Mouse (Mus musculus): Measurements from ENCODE around the gene Col4a6. TPM values are rescaled to one million over a fixed set of nuclear protein-coding genes. Genes with fewer than 3 reads are reported as not detected.
A peak's percentile ranks its signal among the peaks of the same experiment; 100 is the strongest.

Col4a6 gene
- total and polyA plus RNA-seq, 2 experiments from 2014 or later = 1.4 to 4.5 TPM

- Histone ChIP-seq H3K4me2 (ENCODE audit: low read depth) (no peak overlapping the region), H3K36me3 (ENCODE audit: insufficient read depth) (no peaks in the 10 kb centered on the region), H3K4me1 (ENCODE audit: insufficient read depth) (no peaks in the 10 kb centered on the region), H3K9me3 (ENCODE audit: low read length) (no peaks in the 10 kb centered on the region), H3K9ac (no peak overlapping the region), H3K27ac (ENCODE audit: low read depth, low read length) (no peak overlapping the region), H3K27me3 (ENCODE audit: insufficient read depth, low read length) (no peaks in the 10 kb centered on the region), H3K4me3 (ENCODE audit: low read depth, low read length) (no peak overlapping the region)
- ATAC-seq (no peak), DNase-seq (no peak)
- no peak for TF ChIP-seq CTCF (IDR thresholded peaks at IDR 0.05; ENCODE audit: low read depth)
- 100% methylated on average over 2 of the region's 2 CpGs for WGBS
These were observed 197.5 kb downstream of the Col4a6 start for GRCm38 (mm10) chrX:141276397-141276796.

- ATAC-seq = no peak
These were observed 207.9 kb downstream of the Col4a6 start for GRCm38 (mm10) chrX:141265986-141266385.

GRCm38 (mm10) chrX:141249636-141250035, 224.2 kb downstream of the Col4a6 start:
- 70% methylated on average over 1 of the region's 1 CpGs for WGBS
- TF ChIP-seq CTCF (IDR thresholded peaks at IDR 0.05; ENCODE audit: low read depth) = no peak
- no peak overlapping the region for H3K9ac ChIP-seq

More at GRCm38 (mm10) chrX:141265986-141266385, 207.9 kb downstream of the Col4a6 start:
- Histone ChIP-seq H3K4me1 (ENCODE audit: insufficient read depth) (no peaks in the 10 kb centered on the region), H3K9me3 (ENCODE audit: low read length) (no peaks in the 10 kb centered on the region), H3K9ac (no peak overlapping the region), H3K4me3 (ENCODE audit: low read depth, low read length) (no peak overlapping the region), H3K27ac (ENCODE audit: low read depth, low read length) (no peak overlapping the region), H3K27me3 (ENCODE audit: insufficient read depth, low read length) (no peaks in the 10 kb centered on the region), H3K4me2 (ENCODE audit: low read depth) (no peak overlapping the region), H3K36me3 (ENCODE audit: insufficient read depth) (no peaks in the 10 kb centered on the region)
- DNase-seq = no peak
- TF ChIP-seq CTCF (IDR thresholded peaks at IDR 0.05; ENCODE audit: low read depth) = no peak
- 39% methylated on average over 1 of the region's 1 CpGs for WGBS

GRCm38 (mm10) chrX:141236564-141237333, 237.1 kb downstream of the Col4a6 start:
- WGBS = 66% methylated on average over 2 of the region's 2 CpGs
- Histone ChIP-seq H3K4me2 (ENCODE audit: low read depth) (no peak overlapping the region), H3K4me1 (ENCODE audit: insufficient read depth) (no peaks in the 10 kb centered on the region), H3K9ac (no peak overlapping the region), H3K27ac (ENCODE audit: low read depth, low read length) (no peak overlapping the region), H3K36me3 (ENCODE audit: insufficient read depth) (no peaks in the 10 kb centered on the region), H3K27me3 (ENCODE audit: insufficient read depth, low read length) (no peaks in the 10 kb centered on the region), H3K4me3 (ENCODE audit: low read depth, low read length) (no peak overlapping the region), H3K9me3 (ENCODE audit: low read length) (no peaks in the 10 kb centered on the region)
- TF ChIP-seq CTCF (IDR thresholded peaks at IDR 0.05; ENCODE audit: low read depth) = peak; percentile 63
- DNase-seq (peak; percentile 29), ATAC-seq (no peak)

More at GRCm38 (mm10) chrX:141249636-141250035, 224.2 kb downstream of the Col4a6 start:
- Histone ChIP-seq H3K4me1 (ENCODE audit: insufficient read depth) (no peaks in the 10 kb centered on the region), H3K27me3 (ENCODE audit: insufficient read depth, low read length) (no peaks in the 10 kb centered on the region), H3K4me3 (ENCODE audit: low read depth, low read length) (no peak overlapping the region), H3K36me3 (ENCODE audit: insufficient read depth) (no peaks in the 10 kb centered on the region), H3K27ac (ENCODE audit: low read depth, low read length) (no peak overlapping the region), H3K9me3 (ENCODE audit: low read length) (no peaks in the 10 kb centered on the region), H3K4me2 (ENCODE audit: low read depth) (no peak overlapping the region)
- ATAC-seq (no peak), DNase-seq (no peak)

- no peak overlapping the region for H3K4me3 ChIP-seq (ENCODE audit: low read depth, low read length)
- H3K27ac ChIP-seq (ENCODE audit: low read depth, low read length) = no peak overlapping the region
- no peaks in the 10 kb centered on the region for H3K4me1 ChIP-seq (ENCODE audit: insufficient read depth)
- ATAC-seq = no peak
- no peak for DNase-seq
- no peaks in the 10 kb centered on the region for H3K36me3 ChIP-seq (ENCODE audit: insufficient read depth)
- TF ChIP-seq CTCF (IDR thresholded peaks at IDR 0.05; ENCODE audit: low read depth) = no peak
- no peaks in the 10 kb centered on the region for H3K27me3 ChIP-seq (ENCODE audit: insufficient read depth, low read length)
- 89% methylated on average over 2 of the region's 2 CpGs for WGBS
- H3K4me2 ChIP-seq (ENCODE audit: low read depth) = no peak overlapping the region
- no peaks in the 10 kb centered on the region for H3K9me3 ChIP-seq (ENCODE audit: low read length)
- H3K9ac ChIP-seq = no peak overlapping the region
These were observed 245.7 kb downstream of the Col4a6 start for GRCm38 (mm10) chrX:141228169-141228568.

GRCm38 (mm10) chrX:141212802-141213201, 261.1 kb downstream of the Col4a6 start:
- Histone ChIP-seq H3K4me2 (ENCODE audit: low read depth) (no peak overlapping the region), H3K27ac (ENCODE audit: low read depth, low read length) (no peak overlapping the region), H3K4me1 (ENCODE audit: insufficient read depth) (no peaks in the 10 kb centered on the region), H3K9me3 (ENCODE audit: low read length) (no peaks in the 10 kb centered on the region), H3K27me3 (ENCODE audit: insufficient read depth, low read length) (no peaks in the 10 kb centered on the region), H3K4me3 (ENCODE audit: low read depth, low read length) (no peak overlapping the region), H3K9ac (no peak overlapping the region), H3K36me3 (ENCODE audit: insufficient read depth) (no peaks in the 10 kb centered on the region)
- WGBS = 32% methylated on average over 5 of the region's 5 CpGs
- peak; percentile 78 for ATAC-seq
- peak; percentile 61 for TF ChIP-seq CTCF (IDR thresholded peaks at IDR 0.05; ENCODE audit: low read depth)
- DNase-seq = peak; percentile 62

GRCm38 (mm10) chrX:141198993-141199392, 274.9 kb downstream of the Col4a6 start:
- DNase-seq (no peak), ATAC-seq (no peak)
- Histone ChIP-seq H3K9me3 (ENCODE audit: low read length) (no peaks in the 10 kb centered on the region), H3K9ac (no peak overlapping the region), H3K4me2 (ENCODE audit: low read depth) (no peak overlapping the region), H3K27ac (ENCODE audit: low read depth, low read length) (no peak overlapping the region), H3K36me3 (ENCODE audit: insufficient read depth) (no peaks in the 10 kb centered on the region), H3K4me3 (ENCODE audit: low read depth, low read length) (no peak overlapping the region), H3K27me3 (ENCODE audit: insufficient read depth, low read length) (no peaks in the 10 kb centered on the region), H3K4me1 (ENCODE audit: insufficient read depth) (no peaks in the 10 kb centered on the region)
- 80% methylated on average over 3 of the region's 3 CpGs for WGBS
- TF ChIP-seq CTCF (IDR thresholded peaks at IDR 0.05; ENCODE audit: low read depth) = no peak
